Mouse (Mus musculus) left cerebral cortex, adult 2 months (tissue): ENCODE data around the gene Hus1. TPM values are rescaled to one million over a fixed set of nuclear protein-coding genes. Genes with fewer than 3 reads are reported as not detected.
A peak's percentile ranks its signal among the peaks of the same experiment; 100 is the strongest.

Experiments used
- DNase-seq, 2 experiments: peaks; one replicate each; pipeline ENCODE4 v3.0.0; 2021 to 2022; ENCODE audit warnings: low spot score in 2 of 2, mixed read lengths in 1 of 2; ENCODE audit errors: extremely low spot score in 1 of 2
- H3K27ac ChIP-seq: fragments of 200-600 bp; 2 replicates; pipeline ENCODE4 v1.8.1; 2022
- H3K4me3 ChIP-seq: fragments of 200-600 bp; 2 replicates; pipeline ENCODE4 v1.8.1; 2022
- CTCF ChIP-seq: fragments of 200-600 bp; IDR thresholded peaks from 2 replicates; pipeline ENCODE4 v1.8.1; 2022; ENCODE audit warnings: antibody characterized with exemption, mild to moderate bottlenecking, moderate library complexity
- intact Hi-C: fragments of 180-260 bp; cut with DNase I; formaldehyde crosslinking; loops from one replicate; pipeline ENCODE4 v1.15.1; 2025
- long read RNA-seq, 2 experiments: library from polyadenylated mRNA; stranded (forward); transcript quantifications; one replicate each; pipeline ENCODE4 v2.0.0; 2021; ENCODE audit warnings: borderline mapping rate in 2 of 2
- total RNA-seq, 2 experiments: library from RNA; stranded (reverse); gene quantifications; 2 replicates each; pipeline ENCODE4 v1.2.3; 2021

Gene Hus1
- 10 to 100 TPM; 11.5 to 13.0 TPM for total RNA-seq
- long read RNA-seq, experiment 1, partial matches to known transcripts: 1 of 6 reads
- long read RNA-seq, experiment 1, other reads (novel, unspliced or antisense): 4 of 6 reads
- long read RNA-seq, experiment 2, full-length matches to known transcripts: 1 of 5 reads
- long read RNA-seq, experiment 2, partial matches to known transcripts: 1 of 5 reads
- long read RNA-seq, experiment 2, other reads (novel, unspliced or antisense): 3 of 5 reads

DNA sequence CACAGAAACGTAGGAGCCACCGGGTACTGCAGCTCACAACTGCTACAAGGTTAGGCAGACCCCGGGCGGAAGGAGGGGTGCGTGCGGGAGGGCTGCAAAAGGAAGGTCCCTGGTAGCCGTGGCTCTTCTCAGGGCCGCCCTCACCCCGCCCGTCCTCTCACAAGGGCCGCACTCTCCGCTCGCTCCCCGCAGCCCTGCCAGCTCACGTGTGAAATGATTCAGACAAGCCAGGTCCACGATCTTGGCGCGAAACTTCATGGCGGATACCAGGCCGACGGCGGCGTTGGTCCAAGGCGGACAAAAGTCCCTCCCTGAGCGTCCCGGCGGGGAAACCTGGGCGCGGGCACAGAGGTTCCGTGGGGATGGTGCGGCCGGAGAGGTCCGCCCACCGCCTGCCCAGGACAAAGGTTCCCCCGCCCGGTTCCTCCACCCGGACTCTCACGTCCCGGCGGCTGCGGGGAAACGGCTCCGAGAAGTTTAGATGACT lies at the start of gene Hus1:
Gene Hus1, minus strand, starts transcription at position 339 of the 487 bp plus-strand sequence.
- intact Hi-C loops: loop anchor here (2.0 kb wide), 1 partner anchor 118 kb away; no protein-coding TSS in a partner anchor
- DNase-seq: peak; percentile 76 to 82
- Histone ChIP-seq H3K4me3 (peak within 1 kb of the TSS; percentile 72), H3K27ac (peak within 1 kb of the TSS; percentile 87)
- no peak; the same call in 1 of the 2 replicates for TF ChIP-seq CTCF

DNA sequence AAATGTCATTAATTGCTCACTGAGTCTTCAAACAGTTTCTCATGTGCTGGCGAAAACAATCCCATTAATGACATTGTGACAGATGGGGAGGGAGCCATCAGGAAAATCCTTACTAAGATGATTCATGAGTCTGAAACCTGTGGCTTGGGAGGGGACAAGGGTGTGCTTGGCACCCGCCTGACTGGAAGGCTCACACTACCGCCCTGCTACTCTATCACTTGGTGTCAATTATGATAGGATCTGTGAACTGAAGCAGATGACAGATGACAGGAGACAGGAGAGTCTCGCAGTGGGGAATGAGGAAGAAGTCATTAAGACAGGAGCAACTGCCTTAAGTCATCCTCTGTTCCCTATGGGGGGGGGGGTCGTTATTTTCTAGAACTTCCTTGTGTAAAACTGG lies 49.5 kb upstream of the Hus1 start:
- no peak for DNase-seq
- Histone ChIP-seq H3K27ac (no peak overlapping the region), H3K4me3 (no peak overlapping the region)
- TF ChIP-seq CTCF: no peak
- intact Hi-C loops: no loop called here

DNA sequence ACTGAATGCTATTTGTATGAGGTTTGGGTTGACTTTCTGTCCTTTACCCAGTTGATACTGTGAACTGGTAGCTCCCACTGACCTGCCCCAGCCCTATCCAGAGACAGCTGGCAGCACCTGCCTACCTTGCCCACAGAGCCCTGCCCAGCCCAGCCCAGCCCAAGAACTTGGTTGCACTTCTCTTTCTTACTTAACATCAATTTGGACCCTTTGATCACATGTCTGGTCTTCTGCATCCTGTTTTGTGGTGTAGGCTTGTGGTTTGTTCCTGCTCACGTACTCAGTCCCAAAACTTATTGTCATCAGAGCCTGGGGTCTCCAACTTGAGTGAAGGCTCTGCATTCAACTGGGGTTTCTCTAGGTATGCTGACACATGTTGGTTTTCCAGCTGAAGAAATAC lies 49.0 kb upstream of the Hus1 start:
- no peak for TF ChIP-seq CTCF
- intact Hi-C loops: no loop called here

DNA sequence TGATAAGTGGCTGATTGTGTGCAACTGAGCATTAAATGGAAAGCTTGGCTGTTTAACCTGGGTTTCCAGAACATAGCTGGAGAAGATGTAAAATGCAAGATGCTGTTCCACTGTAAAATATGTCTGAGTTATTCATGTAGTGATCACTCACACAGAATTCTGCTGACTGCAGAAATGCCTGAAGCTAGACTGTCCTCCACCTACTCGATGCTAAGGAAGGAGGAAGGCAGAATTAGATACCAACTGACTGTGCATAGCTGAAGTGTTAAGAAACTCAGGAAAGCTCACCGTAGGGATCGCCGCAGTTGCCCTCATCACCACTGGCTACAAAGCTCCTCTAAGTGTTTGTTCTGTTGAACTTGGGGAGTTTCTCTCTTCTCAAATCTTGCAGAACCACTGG lies 46.7 kb upstream of the Hus1 start:
- no peak overlapping the region for H3K4me3 ChIP-seq
- DNase-seq: no peak
- TF ChIP-seq CTCF: no peak
- H3K27ac ChIP-seq: no peak overlapping the region
- intact Hi-C loops: no loop called here

More for the DNA sequence above, 49.0 kb upstream of the Hus1 start:
- DNase-seq: no peak
- Histone ChIP-seq H3K4me3 (no peak overlapping the region), H3K27ac (no peak overlapping the region)

DNA sequence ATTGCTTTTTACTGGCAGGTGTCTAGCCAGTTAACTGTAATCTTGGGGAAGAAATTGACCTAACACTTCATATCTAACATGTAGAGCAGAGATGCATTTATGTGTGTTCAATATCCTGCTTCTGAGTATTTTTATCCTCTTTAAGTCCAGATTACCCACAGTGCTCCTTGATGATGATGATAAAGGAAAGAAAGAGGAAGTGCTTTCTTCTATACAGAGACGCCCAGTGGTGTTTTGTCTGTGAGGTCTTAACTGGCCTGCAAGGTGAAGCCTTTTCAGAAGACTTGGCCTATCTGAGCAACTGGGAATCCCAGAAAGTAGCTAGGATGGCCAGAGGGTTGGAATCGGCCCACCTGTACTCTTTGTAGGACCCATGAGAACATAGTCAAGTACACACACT lies 45.9 kb upstream of the Hus1 start:
- TF ChIP-seq CTCF: no peak
- DNase-seq: no peak
- Histone ChIP-seq H3K27ac (no peak overlapping the region), H3K4me3 (no peak overlapping the region)
- intact Hi-C loops: no loop called here

DNA sequence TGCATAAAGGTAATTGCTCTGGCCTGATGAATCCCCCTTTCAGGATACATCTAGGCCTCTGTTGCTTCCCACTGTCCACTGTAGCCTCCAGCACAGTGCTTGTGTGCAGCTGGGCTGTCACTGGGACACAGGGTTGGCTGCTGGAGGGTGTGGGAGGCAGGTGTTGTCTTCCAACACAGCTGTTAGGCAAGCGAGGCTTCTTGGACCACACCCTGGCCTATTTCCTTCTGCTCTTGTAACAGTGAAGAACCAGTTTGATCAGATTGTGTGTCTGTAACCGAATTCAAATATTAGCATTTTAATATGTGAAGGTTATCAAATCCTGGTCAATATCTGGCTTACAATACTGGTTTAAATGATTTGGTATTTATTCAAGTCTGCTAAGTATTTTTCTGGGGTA lies 40.9 kb upstream of the Hus1 start:
- no peak overlapping the region for H3K27ac ChIP-seq
- intact Hi-C loops: no loop called here
- H3K4me3 ChIP-seq: no peak overlapping the region
- no peak for TF ChIP-seq CTCF
- DNase-seq: no peak

DNA sequence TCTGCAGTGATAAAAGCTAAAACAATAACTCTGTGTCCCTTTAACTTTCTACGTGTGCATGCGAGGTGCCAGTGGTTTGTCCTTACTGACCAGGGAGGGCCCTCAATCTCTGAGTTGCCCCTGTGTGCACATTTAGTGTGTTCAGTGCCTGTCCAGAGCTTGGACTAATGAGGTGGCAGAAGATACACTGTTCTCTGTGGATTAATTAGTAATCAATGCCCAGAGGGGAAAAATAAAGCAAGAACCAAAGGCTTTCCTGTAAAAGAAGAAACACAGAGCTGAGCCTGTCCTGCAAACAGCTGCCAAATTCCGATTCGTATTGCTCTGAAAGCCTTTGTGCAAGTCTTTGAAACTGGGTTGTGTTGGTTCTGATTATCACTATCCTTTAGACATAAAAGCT lies 39.2 kb upstream of the Hus1 start:
- Histone ChIP-seq H3K27ac (no peak overlapping the region), H3K4me3 (no peak overlapping the region)
- intact Hi-C loops: no loop called here
- TF ChIP-seq CTCF: no peak
- no peak for DNase-seq

DNA sequence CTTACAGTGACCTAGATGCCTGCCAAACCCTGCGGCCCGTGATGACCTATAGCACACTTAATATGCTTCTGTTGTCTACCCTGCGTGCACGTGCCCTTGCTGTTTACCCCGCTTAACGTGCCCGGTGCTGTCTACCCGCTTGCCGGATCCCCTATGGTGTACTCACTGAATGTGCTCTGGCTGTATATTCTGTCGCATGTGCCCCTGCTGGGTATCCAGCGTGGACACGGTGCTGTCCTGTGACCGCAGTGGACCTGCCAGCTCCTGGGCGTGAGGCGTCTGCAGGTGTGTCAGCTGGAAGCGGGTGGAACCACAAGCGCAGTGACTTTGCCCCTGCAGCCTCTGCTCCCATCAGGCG lies 37.7 kb upstream of the Hus1 start, which contains the start of gene Sun3:
Gene Sun3, minus strand, starts transcription at position 289 of the 358 bp plus-strand sequence.
- Histone ChIP-seq H3K27ac (no peak within 1 kb of the TSS), H3K4me3 (peak within 1 kb of the TSS; percentile 47)
- DNase-seq: peak in 1 of 2 experiments; percentile 17
- TF ChIP-seq CTCF: no peak
- intact Hi-C loops: no loop called here

DNA sequence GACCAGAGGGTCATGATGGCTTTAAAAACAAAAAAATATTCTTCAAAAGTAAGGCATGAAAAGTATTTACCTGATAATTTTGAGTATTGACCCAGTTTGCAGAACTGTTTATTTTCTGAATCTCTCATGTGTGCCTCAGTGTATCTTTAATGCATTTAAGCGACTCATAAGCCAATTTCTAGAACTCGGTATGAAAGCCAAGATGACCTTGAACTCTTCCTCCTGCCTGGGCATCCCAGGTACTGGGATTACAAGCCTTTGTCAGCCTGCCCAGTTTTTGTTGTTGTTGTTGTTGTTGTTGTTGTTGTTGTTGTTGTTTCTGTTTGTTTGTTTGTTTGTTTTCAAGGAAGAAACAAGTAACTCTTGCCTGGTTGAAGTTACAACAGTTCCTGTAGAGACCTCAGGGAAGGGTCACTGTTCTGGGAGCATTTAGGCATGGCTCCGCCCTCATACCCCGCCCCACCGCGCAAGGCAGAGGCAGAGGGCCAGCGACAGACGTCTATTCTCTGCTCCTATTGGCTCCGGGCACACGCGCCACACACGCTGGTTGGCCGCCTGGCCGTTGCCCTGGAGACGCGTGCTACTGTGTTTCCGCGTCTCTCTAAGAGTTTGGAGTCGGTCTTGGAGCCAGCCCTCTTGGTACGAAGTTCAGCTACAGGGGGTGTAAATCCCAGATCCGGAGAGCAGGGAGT lies 37.2 kb upstream of the Hus1 start, which contains the start of gene Gm11992:
Gene Gm11992, plus strand, starts transcription at position 584 of the 692 bp plus-strand sequence.
- Histone ChIP-seq H3K27ac (no peak within 1 kb of the TSS), H3K4me3 (peak within 1 kb of the TSS; percentile 47)
- intact Hi-C loops: no loop called here
- peak; percentile 72 to 75 for DNase-seq
- TF ChIP-seq CTCF: no peak

DNA sequence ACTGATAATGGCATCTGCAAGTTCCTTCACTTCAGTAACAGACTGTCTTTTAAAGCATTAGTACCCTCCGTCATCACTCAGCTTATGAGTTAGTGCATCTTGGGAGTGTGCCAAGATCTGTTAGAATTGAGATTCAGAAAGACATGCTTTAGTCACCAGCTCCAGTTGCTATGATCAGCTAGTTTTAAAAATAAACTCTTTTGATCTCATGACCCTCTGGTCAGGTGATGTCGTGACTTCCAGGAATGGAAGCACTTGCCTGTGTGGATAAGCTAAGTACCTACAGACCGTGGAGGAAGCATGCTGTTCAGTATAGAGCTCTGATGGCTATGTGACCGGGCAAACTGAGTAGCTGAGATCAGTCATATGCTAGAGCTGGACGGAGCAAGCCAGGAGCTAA lies 36.1 kb upstream of the Hus1 start:
- Histone ChIP-seq H3K27ac (no peak overlapping the region), H3K4me3 (no peak overlapping the region)
- TF ChIP-seq CTCF: no peak
- DNase-seq: no peak
- intact Hi-C loops: no loop called here

DNA sequence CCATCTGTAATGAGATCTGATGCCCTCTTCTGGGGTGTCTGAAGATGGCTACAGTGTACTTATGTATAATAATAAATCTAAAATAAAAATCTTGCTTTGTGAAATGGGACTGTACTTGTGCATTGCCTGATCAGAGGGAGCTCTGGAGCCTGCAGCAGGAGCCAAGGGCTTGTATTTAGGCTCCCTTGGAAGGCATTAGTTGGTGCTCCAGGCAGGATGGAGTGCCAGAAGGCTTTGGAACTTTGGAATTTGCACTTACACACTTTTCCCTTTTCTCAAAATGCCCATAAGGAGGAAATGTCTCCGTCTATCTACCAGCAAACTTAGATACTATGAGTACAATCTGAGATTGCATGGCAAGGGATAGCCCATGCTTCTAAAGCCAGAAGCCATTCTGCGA lies 35.6 kb upstream of the Hus1 start:
- intact Hi-C loops: no loop called here
- Histone ChIP-seq H3K4me3 (no peak overlapping the region), H3K27ac (no peak overlapping the region)
- no peak for DNase-seq
- TF ChIP-seq CTCF: no peak

DNA sequence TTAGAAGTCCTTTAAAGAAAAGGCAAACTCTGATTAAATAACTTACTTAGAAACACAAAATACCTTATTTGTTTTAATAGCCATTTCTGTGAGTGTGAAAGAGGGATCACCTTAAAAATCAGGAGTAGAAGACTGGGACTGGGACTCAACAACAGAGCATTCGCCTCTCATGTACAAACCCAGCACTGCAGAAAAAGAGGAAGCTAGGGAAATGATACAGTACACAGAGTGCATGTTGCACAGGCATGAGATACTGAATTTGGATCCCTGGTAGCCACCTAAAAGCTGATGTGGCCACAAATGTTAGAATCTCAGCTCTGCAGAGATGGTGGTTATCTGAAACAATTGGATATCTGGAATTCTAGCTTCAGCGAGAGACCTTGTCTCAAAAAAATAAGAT lies 20.5 kb upstream of the Hus1 start:
- Histone ChIP-seq H3K4me3 (no peak overlapping the region), H3K27ac (no peak overlapping the region)
- no peak for TF ChIP-seq CTCF
- DNase-seq: no peak
- intact Hi-C loops: no loop called here
